Mouse (Mus musculus): ENCODE data around the gene Gpalpp1.

The Gpalpp1 gene

DNA sequence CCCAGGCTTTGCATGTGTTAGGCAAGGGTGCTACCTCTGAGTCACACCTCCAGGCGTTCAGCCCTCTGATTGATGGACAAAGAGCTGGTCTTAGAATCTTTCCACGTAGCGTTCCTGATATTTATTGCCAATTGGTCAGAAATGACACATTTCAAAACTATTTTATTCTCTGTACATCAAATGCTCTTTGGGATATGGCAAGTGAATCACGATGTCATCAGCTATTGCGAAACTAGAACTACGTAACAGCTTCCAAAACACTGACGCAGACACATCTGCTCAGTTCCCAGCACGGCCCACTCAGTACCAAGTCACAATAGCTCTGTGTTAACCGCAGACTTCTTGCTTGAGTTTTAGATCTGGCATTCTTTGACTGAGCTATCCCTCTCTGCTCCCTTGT, 11.0 kb downstream of the Gpalpp1 start:
- DNase-seq (ENCODE audit: low read depth): no peak

DNA sequence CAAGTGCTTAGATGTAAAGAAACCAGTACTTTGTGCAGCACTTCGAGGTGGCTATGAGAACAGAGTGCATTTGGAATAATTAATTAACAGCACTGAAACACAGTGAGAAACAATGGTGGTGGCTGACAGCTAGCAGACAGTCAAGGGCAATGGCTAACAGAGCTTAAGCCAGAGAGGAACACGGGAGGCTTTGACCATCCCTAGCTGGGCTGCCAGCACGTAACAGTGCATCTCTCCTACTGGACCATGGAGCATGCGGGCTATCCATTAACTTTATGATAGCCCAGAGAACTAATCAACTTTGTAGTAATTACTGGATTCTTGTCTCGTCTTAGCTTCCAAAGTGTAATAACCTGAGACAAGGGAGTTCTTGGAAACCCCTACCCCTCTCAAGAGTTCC, 12.7 kb downstream of the Gpalpp1 start:
- no peak for DNase-seq (ENCODE audit: low read depth)

DNA sequence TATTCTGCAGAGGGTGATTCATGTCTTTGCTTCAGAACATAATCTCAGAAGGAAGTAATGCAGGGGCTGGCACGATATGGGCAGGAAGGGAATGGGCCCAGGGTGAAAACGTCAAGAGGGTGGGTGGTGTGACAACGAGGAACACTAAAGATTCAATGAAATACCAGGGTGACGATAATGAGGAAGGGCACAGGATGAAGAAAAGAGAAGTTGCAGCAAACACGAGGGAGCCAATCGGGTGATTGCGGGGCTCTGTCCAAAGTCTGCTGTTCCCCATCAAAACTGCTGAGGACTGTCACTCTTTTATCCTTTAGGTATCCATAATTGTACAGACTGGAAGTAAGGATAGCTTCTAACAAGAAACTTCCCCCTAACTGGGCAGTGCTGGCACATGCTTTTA, 13.3 kb downstream of the Gpalpp1 start:
- DNase-seq (ENCODE audit: low read depth): no peak

DNA sequence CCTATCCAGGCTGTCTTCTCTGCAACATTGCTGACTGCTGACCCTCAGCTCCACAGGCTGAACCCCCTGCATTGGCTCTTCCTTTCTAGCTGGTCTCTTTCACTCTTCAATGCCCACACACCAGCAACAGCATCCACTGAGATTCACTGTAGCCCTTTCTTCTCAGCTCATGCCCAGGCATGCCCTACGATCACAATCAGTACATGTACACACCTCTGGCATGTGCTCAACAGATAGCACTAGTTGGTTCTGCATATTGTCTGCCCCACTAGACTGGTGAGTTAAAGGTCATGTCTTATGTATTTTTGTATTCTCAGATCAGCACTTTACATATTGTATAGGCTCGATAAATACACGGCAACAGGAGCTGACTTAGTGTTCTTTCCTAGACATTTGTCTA, 26.4 kb downstream of the Gpalpp1 start:
- DNase-seq (ENCODE audit: low read depth): peak; percentile 8

DNA sequence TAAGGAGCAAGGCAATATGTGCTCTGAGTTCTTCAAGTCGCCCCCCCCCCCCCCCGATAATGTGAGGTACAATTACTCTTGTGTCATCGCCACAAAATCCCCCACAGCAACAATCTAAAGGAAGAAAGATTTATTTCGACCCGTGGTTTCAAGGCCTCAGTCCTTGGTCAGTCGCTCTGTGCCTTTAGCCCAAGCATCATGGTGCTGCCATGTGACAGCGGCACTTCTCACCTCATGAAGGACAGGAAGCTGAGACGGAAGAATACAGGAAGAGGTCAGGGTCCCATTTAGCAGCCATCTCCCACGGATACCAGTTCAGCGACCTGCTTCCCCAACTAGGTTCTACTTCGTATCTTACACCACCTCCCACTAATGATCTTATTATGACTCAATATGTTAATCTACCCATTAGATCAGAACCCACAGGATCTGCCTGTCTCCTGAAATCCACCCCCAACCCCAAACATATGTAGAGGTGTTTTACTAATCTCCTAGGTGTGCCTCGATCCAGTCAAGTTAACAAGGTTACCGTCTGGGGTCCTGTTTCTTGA, 28.4 kb downstream of the Gpalpp1 start:
- peak; percentile 39 for DNase-seq (ENCODE audit: low read depth)

DNA sequence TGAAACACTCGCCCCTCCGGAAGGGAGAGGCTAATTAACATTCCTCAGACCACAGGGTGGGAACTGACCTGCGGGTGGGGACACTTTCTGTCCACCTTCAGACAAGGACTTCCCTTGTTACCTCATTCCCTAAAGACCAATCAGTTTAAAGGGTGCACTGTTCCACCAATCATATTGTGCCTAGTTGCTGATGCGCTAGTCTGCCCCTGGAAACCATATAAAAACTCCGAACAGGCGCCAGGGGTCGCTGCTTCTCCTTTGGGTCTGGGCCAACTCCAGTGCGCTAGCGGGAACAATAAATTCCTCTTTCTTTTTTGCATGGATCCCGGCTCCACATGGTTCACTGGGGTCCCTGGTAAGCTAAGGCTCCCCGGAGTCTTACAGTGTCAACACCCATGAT, 29.1 kb downstream of the Gpalpp1 start:
- no peak for DNase-seq (ENCODE audit: low read depth)

DNA sequence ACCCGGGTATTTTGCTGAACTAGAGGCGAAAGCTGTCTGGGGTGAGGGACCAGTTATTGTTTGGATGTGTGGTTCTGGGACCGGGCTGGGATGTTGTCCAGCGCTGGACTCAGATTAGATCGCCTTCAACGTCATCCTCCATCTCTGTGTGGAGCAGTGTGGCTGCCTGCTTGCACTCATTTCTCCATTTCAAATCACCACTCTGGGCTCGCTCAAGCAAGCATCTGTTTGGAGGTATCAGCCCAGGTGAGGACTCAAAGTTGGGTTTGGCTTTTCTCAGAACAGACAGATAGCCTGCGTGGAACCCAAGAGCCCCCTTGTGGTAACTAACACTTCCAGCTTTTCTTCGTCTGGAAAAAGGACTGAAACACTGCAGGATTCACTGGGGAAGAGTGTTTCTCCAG, 33.5 kb downstream of the Gpalpp1 start:
- peak; percentile 43 for DNase-seq (ENCODE audit: low read depth)

DNA sequence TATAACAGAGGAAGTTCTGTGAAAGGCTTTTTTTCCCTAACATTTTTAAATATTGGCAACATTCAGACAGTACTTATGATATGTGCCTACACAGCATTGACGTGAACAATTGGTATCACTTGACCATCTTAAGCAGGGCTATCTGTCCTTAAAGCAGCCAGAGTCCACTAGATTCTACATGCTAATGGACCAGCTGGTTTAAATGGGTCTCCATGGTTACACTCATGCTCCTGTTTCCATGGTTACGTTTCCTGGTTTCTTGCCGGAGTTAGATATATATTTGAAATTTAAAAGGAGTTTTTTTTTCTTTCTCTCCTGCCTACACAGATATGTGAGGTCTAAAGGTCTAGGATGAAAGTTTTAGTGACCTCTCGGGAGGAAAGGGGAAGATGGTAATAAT, 34.0 kb downstream of the Gpalpp1 start:
- no peak for DNase-seq (ENCODE audit: low read depth)

DNA sequence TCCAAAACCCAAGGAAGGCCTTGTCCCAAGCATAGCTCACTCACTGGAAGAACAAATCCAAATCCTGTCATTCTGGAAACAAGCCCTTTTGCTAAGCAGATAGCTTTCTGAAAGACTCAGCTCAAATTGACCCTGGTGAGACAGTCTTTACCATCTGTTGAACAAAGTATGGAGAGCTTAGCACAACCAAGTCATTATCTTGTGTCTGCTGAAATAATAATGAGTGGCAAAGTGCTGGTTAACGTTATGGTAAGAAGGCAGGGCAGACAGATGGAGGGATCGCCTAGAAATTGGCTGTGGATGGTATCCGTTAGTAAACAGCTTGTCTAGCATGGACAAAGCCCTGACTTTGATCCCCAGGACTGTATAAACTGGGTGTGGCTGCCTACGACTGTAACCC, 34.8 kb downstream of the Gpalpp1 start:
- DNase-seq (ENCODE audit: low read depth): no peak

DNA sequence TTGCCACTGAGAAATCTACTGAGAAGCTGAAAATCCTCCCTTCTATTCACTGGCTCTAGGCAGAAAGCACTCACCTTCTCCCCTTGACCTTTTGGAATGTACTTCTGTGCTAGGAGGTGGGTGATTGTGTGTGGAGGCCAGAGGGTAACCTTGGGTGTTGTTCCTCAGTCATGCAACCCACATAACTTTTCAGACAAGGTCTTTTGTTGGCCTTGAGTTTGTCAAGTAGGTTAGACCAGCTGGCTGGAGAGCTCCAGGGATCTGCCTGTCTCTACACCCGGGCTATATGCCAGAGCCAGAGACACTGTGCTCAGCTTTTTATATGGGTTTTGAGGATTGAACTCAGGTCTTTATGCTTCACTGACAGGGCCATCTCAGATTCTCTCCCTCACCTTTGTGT, 36.4 kb downstream of the Gpalpp1 start:
- no peak for DNase-seq (ENCODE audit: low read depth)

DNA sequence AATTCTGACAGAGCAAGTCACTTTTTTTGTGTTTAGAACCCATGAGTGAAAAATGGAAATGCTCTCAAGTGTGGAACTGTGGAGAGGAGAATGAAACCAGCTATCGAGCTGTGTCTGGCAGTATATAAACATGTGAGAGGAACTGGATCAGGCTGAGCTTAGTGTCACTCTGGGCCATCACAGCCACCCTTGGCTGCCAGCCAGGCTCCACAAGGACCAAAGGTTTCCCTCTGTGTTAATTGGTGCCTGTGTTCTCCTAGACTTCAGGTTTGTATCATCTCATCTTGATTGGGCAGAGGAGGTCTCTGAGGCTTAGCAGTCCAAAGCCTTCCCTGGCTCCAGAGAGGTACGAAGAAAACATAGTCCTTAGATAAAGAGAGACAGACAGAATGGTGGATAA, 37.9 kb downstream of the Gpalpp1 start:
- no peak for DNase-seq (ENCODE audit: low read depth)

DNA sequence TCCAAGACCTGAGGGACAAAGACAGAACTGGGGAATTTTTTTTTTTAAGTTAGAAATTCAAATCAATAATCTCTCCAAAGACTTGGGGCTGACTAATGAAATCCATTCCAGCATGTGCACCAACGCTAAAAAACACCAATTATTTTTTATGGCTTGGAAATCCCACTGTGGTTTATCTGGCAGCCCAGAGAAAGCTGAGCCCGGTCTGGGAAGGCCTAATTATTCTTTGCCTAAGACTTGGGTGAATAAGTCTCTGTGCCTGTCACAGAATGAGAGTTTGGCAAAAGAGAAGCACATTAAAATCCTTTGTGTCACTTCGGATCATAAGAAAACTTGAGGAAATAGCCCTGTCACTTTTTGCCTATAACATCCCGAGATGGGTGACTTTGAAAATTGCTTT, 41.3 kb downstream of the Gpalpp1 start:
- no peak for DNase-seq (ENCODE audit: low read depth)

DNA sequence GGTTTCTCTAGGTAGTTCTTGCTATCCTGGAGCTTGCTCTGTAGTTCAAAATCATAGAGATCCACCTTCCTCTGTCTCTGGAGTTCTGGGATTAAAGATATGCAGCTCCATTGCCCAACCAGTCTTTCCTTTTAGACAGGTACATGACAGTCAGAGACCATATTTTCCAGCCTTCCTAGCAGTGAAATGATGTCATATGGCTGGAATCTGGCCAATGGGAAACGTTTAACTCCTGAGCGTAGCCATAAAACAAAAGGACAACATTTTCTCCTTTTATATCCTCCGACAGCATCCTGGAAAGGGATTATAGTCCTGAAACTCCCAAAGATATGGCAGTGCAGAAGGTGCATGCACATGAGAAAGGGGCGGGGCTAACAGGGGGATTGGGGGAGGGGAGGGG, 42.3 kb downstream of the Gpalpp1 start:
- DNase-seq (ENCODE audit: low read depth): no peak

DNA sequence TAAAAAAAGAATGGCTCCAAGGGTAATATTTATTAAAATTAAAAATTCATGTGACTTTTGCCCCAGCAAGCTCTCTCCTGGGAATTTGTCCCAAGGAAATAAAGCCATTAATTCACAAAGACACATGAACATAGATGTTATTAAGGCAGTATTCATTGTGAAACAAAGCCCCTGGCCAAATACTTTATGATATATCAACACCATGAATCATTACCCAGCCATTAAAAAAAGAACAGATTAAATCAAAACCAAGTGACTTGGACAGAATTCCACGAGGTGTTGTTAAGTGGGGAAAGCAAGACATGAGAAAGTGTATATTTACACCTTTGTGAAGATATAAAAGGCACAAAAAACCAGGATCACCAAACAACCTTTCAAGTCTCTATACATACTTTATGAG, 43.3 kb downstream of the Gpalpp1 start:
- DNase-seq (ENCODE audit: low read depth): no peak

DNA sequence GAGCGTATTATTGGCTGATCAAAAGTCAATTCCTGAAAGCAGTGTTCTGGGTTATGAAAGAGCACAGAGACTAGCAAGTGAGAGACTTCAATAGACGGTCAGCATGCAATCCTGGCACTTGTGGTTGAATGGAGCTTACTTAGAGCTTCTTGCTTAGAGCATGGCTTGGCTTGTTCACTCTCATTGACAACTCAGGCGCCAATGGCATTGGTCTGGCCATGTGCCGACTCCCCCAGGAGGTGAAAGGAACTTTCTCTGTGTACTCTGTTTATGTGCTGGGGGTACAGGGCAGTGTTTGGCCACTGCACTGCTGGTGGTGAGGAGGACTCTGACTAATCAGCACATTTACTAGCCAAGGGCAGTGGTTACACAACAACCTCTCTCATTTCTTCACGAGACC, 51.1 kb downstream of the Gpalpp1 start:
- no peak for DNase-seq (ENCODE audit: low read depth)

DNA sequence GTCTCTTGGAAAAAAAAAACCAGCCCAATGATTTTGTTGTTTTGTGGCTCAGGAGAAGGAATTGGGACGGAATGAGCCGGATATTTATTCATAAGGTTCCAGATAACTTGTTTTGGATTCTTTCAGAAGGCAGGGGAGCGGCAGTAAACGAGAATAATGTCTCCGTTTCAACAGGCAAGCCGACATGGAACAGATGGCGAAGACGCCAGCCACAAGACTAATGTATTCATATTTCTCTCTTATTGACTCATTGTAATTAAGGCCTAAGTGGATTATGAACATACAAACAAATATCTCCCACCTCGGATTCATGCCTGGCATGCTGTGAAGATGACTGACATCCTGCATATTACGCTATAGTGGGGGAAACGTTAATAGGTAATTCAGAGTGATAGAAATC, 56.8 kb downstream of the Gpalpp1 start:
- no peak for DNase-seq (ENCODE audit: low read depth)

DNA sequence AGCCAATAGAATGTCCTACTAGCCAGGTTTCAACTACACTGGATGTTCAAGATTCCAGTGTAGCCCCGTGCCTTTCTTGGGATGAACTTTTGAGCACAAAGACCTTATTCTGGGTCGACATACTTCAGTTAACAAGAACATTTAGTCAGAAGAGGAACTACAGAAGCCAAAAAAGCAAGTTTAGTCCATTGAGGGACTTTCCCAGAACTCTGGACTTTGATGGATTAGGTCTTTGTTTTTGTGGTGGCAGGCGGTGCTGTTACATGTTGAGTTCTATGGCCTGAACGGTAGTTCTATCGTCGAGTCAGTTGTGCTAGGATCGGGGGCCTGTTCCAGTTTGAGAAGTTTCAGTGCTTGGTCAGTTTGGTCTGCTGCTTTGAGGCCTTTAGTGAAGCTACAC, 58.6 kb downstream of the Gpalpp1 start:
- DNase-seq (ENCODE audit: low read depth): no peak

DNA sequence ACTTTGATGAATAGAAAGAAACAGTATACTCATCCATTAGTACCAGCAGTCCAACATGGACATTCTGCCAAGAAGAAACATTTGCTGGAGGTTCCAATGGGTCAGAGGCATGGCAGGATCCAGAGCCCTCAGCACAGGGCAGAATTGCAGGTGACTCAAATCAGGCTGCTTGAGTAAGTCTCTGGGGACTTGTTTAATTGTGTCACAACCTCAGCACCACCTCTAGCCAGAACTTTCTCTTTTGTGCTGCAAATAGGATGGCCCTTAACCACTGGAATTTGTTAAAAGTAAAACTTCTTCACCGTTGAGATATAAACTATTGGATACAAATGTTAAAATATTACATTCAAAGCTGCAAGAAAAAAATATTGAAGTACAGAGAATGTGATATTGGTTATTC, 64.8 kb downstream of the Gpalpp1 start:
- no peak for DNase-seq (ENCODE audit: low read depth)

DNA sequence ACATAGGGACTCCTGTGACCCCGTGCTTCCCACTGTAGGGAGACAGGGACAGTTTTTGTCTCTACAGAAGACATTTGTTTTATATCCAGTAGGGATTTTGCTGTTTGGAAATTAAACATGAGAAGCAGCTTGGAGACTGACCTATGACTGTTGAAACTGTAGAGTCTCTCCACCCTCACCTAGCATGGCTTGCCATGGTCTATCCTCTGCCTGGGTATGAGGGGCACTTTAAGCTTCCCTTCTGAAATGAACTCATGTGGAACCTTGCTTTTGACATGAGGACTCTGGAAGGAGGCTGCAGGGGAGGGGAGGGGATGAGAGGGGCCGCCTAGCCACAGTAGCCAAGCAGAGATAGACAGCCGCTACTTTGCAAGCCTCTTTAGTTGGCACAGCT, 66.4 kb downstream of the Gpalpp1 start:
- no peak for DNase-seq (ENCODE audit: low read depth)

DNA sequence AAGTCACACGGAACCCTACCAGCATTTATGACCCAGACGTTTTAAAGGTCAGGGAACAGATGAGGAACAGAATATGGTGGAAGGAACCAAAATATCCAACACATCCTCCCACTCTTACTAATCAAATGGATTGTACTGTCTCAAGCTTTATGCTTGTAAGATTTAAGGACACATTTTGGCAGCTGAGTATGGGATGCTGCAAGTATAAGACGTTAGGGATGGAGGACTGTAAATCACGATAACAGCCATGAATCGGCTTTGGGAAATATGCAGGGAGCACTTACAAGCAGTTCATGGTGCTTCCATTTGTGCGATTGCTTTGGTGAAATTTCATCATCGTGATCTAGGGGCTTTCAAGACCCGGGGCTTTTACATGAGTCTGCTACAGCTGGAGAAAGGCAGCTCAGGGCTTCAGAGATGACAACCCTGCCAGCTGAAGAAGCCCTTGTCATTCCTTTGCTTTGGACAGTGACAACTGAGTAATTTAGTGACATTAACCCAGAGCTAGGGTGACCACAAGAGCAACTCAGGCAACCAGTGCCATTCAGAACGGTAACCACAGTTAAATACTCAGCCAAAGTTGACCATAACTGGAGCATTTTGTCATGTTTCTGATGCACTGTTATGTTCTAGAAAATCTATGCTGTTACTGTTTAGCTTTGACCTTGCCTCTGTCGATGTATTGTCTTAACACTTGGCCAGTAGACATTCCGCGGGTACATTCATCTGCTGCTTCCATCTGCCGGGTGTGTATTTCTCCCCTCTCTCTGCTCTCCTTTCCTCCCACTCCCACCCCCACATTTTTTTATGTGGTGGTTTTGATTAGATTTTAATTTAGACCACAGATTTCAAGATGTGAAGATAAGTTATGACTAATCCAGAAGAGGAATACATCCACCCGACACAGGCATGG, 67.1 kb downstream of the Gpalpp1 start:
- no peak for DNase-seq (ENCODE audit: low read depth)

Measured in induced T-regulatory cell, adult 2 months (primary cell).